Mouse (Mus musculus): ENCODE measurements around the gene 4931428F04Rik. TPM values are rescaled to one million over a fixed set of nuclear protein-coding genes. Genes with fewer than 3 reads are reported as not detected.
"Not testable (repeated sequence)": the region's sequence is repeated elsewhere in the genome, so short reads cannot be mapped to it uniquely, and the experiment has no call there.

Gene 4931428F04Rik
- total RNA-seq, 2 experiments from 2014 or later: 1.5 to 4.2 TPM

DNA sequence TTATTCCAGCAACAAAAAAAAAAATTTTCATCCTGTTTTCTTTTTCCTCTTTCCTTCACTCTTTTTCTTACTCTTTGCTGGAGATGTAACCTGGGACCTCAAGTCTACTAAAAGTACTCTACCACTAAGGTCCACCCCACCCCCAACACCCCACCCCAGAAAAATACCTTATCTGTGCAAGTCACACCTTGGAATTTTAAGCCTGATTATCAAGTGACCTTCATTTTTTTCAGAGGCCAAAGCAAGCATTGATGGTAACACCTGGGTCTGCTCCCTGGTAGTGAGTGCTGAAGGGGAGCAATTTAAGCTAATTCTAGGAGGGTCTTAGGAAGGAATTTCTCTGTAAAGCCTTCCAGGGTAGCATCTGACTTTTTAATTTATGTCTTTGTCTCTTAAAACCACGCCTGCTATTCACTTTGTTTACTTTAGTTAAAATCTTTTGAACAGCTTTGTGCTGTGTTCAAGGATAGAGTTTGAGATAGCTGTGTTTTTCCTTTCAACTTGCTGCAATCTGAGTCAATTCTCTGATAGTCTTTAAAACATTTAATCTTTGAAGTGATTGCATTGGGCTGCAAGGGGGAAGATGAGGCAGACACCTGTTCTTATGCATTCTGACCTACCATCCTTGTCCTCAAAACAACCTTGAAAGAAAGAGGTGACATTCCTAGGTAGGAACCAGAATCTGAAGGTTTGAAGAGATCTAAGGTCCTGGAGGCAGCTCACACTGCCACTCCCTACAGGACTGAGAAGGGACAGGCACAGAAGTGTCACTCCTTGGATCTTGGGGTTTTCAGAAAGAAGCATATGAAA, 56.3 kb downstream of the 4931428F04Rik start:
- ATAC-seq (replicated peaks; ENCODE audit: poor library complexity): no peak

DNA sequence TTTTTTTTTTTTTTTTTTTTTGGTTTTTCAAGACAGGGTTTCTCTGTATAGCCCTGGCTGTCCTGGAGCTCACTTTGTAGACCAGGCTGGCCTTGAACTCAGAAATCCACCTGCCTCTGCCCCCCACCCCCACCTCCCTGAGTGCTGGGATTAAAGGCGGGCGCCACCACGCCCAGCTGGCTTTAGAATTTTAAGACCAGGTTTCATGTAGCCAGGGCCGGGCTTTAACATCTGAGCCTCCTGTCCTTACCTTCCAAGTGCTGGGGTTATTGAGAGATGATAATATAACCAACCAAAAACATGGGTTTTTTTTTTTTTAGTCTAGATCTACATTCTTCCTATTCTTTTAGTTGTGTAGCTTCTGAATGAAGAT, 57.4 kb downstream of the 4931428F04Rik start:
- ATAC-seq (replicated peaks; ENCODE audit: poor library complexity): not testable (repeated sequence)

DNA sequence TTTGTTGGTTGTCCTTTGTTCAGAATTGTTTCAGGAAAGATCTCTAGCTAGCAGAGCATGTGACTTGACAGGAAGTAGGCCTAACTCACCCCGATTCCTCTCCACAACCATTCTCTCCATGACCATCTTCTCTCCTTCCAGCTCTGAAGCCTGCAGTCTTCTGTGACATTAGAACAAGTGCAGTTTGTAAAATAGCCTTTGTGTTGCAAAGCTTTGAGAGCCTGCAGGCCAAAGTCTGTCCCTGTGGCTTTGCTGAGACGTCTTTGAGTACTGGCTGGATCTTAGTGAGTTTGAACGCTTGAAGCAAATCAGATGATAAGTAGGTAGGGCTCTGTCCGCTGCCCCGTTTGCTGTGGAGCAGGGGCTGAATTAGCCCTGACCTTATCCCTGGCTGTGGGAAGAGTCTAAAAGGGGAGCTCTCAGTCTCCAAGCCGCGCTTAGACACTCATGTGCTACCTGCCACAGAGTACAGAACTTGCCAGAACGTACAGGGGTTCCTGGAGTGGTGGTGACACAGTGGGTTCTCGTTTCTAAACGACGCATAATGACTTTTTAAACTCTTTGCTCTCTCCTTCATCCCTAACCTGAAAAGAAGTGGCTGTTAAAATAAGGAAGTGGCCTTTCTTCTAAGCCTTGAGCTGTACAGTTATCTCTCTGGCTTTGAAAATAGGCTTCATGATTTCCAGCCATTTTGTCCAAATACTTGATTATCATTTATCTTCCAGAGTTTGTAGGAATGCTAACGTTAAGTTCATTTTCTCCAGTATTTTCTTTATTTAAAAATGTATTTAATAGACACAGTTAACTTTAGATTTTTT, 58.0 kb downstream of the 4931428F04Rik start:
- ATAC-seq (replicated peaks; ENCODE audit: poor library complexity): peak; percentile 37; the same call in 1 of the 2 replicates

Other genes starting within 250 kb of the 4931428F04Rik start
- gene Ces3a, start 241.3 kb downstream of the 4931428F04Rik start, total RNA-seq (2015): not detected in 2 replicates
- gene Ces3a, start 241.3 kb downstream of the 4931428F04Rik start, total RNA-seq (2017): not detected in 2 replicates
- gene Ces3b, start 206.1 kb downstream of the 4931428F04Rik start, total RNA-seq (2015): not detected in 2 replicates
- gene Ces3b, start 206.1 kb downstream of the 4931428F04Rik start, total RNA-seq (2017): not detected in 2 replicates
- gene Ces4a, start 158.1 kb downstream of the 4931428F04Rik start, total RNA-seq (2015): not detected in 2 replicates
- gene Ces4a, start 158.1 kb downstream of the 4931428F04Rik start, total RNA-seq (2017): not detected in 2 replicates
- 146 and 152 TPM in 2 replicates for gene Cbfb, start 119.2 kb downstream of the 4931428F04Rik start, total RNA-seq (2015)
- gene Cbfb, start 119.2 kb downstream of the 4931428F04Rik start, total RNA-seq (2017): 157 and 178 TPM in 2 replicates
- 20.8 and 31.3 TPM in 2 replicates for gene D230025D16Rik, start 64.7 kb downstream of the 4931428F04Rik start, total RNA-seq (2015)
- 21.2 and 23.9 TPM in 2 replicates for gene D230025D16Rik, start 64.7 kb downstream of the 4931428F04Rik start, total RNA-seq (2017)
- 0.22 and 0.27 TPM in 2 replicates for gene B3gnt9, start 34.7 kb downstream of the 4931428F04Rik start, total RNA-seq (2015)
- gene B3gnt9, start 34.7 kb downstream of the 4931428F04Rik start, total RNA-seq (2017): 0.17 and 0.37 TPM in 2 replicates
- gene Tradd, start 25.3 kb downstream of the 4931428F04Rik start, total RNA-seq (2015): 7.0 and 8.7 TPM in 2 replicates
- gene Tradd, start 25.3 kb downstream of the 4931428F04Rik start, total RNA-seq (2017): 14.2 and 15.4 TPM in 2 replicates
- 2.3 and 3.2 TPM in 2 replicates for gene Fbxl8, start 25.2 kb downstream of the 4931428F04Rik start, total RNA-seq (2015)
- gene Fbxl8, start 25.2 kb downstream of the 4931428F04Rik start, total RNA-seq (2017): 1.2 and 2.3 TPM in 2 replicates
- not detected in 2 replicates for gene Hsf4, start 20.1 kb downstream of the 4931428F04Rik start, total RNA-seq (2015)
- not detected in 2 replicates for gene Hsf4, start 20.1 kb downstream of the 4931428F04Rik start, total RNA-seq (2017)
- not detected in 2 replicates for gene Nol3, start 13.7 kb downstream of the 4931428F04Rik start, total RNA-seq (2015)
- gene Nol3, start 13.7 kb downstream of the 4931428F04Rik start, total RNA-seq (2017): 0.04 TPM in 1 of 2 replicates, not detected in the other
- 0.52 and 0.61 TPM in 2 replicates for gene Exoc3l, start 6.2 kb upstream of the 4931428F04Rik start, total RNA-seq (2015)
- gene Exoc3l, start 6.2 kb upstream of the 4931428F04Rik start, total RNA-seq (2017): 0.20 and 1.6 TPM in 2 replicates
- gene E2f4, start 7.8 kb upstream of the 4931428F04Rik start, total RNA-seq (2015): 121 and 126 TPM in 2 replicates
- 47.0 and 53.6 TPM in 2 replicates for gene E2f4, start 7.8 kb upstream of the 4931428F04Rik start, total RNA-seq (2017)
- gene Elmo3, start 15.7 kb upstream of the 4931428F04Rik start, total RNA-seq (2015): 0.49 and 0.71 TPM in 2 replicates
- gene Elmo3, start 15.7 kb upstream of the 4931428F04Rik start, total RNA-seq (2017): 0.33 and 0.88 TPM in 2 replicates
- gene Lrrc29, start 36.4 kb upstream of the 4931428F04Rik start, total RNA-seq (2015): 1.2 and 2.0 TPM in 2 replicates
- gene Lrrc29, start 36.4 kb upstream of the 4931428F04Rik start, total RNA-seq (2017): 1.3 and 2.9 TPM in 2 replicates
- gene Tmem208, start 36.5 kb upstream of the 4931428F04Rik start, total RNA-seq (2015): 70.7 and 84.0 TPM in 2 replicates
- 41.0 and 50.3 TPM in 2 replicates for gene Tmem208, start 36.5 kb upstream of the 4931428F04Rik start, total RNA-seq (2017)
- gene Fhod1, start 58.1 kb upstream of the 4931428F04Rik start, total RNA-seq (2015): 5.0 and 6.2 TPM in 2 replicates
- gene Fhod1, start 58.1 kb upstream of the 4931428F04Rik start, total RNA-seq (2017): 2.3 and 2.9 TPM in 2 replicates
- gene Slc9a5, start 59.0 kb upstream of the 4931428F04Rik start, total RNA-seq (2015): 0.54 and 0.79 TPM in 2 replicates
- under 0.01 and 0.61 TPM in 2 replicates for gene Slc9a5, start 59.0 kb upstream of the 4931428F04Rik start, total RNA-seq (2017)
- gene Plekhg4, start 83.4 kb upstream of the 4931428F04Rik start, total RNA-seq (2015): not detected in 2 replicates
- not detected in 2 replicates for gene Plekhg4, start 83.4 kb upstream of the 4931428F04Rik start, total RNA-seq (2017)
- not detected in 2 replicates for gene Kctd19, start 123.6 kb upstream of the 4931428F04Rik start, total RNA-seq (2015)
- 0.12 TPM in 1 of 2 replicates, not detected in the other for gene Kctd19, start 123.6 kb upstream of the 4931428F04Rik start, total RNA-seq (2017)
- gene Lrrc36, start 123.7 kb upstream of the 4931428F04Rik start, total RNA-seq (2015): 0.30 TPM in 1 of 2 replicates, not detected in the other
- 0.91 and 1.2 TPM in 2 replicates for gene Lrrc36, start 123.7 kb upstream of the 4931428F04Rik start, total RNA-seq (2017)
- 0.27 TPM in 1 of 2 replicates, not detected in the other for gene Tppp3, start 181.7 kb upstream of the 4931428F04Rik start, total RNA-seq (2015)
- 0.57 and 2.4 TPM in 2 replicates for gene Tppp3, start 181.7 kb upstream of the 4931428F04Rik start, total RNA-seq (2017)
- gene Zdhhc1, start 207.0 kb upstream of the 4931428F04Rik start, total RNA-seq (2015): 4.8 and 5.7 TPM in 2 replicates
- gene Zdhhc1, start 207.0 kb upstream of the 4931428F04Rik start, total RNA-seq (2017): 2.7 and 5.0 TPM in 2 replicates
- 0.10 and 0.12 TPM in 2 replicates for gene Hsd11b2, start 228.9 kb upstream of the 4931428F04Rik start, total RNA-seq (2015)
- not detected in 2 replicates for gene Hsd11b2, start 228.9 kb upstream of the 4931428F04Rik start, total RNA-seq (2017)